Mouse (Mus musculus) CD4-positive helper T cell, adult 2 months (primary cell): ENCODE measurements around the gene H2afv.
A peak's percentile ranks its signal among the peaks of the same experiment; 100 is the strongest.

Experiments used
- DNase-seq: peaks from one replicate; pipeline ENCODE4 v3.0.0-alpha.2; 2012; ENCODE audit warnings: low read depth, missing footprints, low spot score

H2afv gene

GRCm38 (mm10) chr11:6444077-6444853 is at the start of gene H2afv:
H2afv (minus strand) TSS chr11:6444443.
- DNase-seq, result peak; percentile 99

- DNase-seq, result peak; percentile 60
These were observed 45.7 kb upstream of the H2afv start for GRCm38 (mm10) chr11:6489691-6490503.

GRCm38 (mm10) chr11:6489257-6489656 is 45.0 kb upstream of the H2afv start:
- no peak for DNase-seq

- DNase-seq, result no peak
These were observed 43.9 kb upstream of the H2afv start for GRCm38 (mm10) chr11:6488041-6488684.

GRCm38 (mm10) chr11:6487496-6487895 is 43.3 kb upstream of the H2afv start:
- DNase-seq, result no peak

- DNase-seq, result no peak
These were observed 42.7 kb upstream of the H2afv start for GRCm38 (mm10) chr11:6486916-6487315.

GRCm38 (mm10) chr11:6484244-6484959 is 40.2 kb upstream of the H2afv start:
- DNase-seq, result no peak

- no peak for DNase-seq
These were observed 38.9 kb upstream of the H2afv start for GRCm38 (mm10) chr11:6483103-6483502.

- DNase-seq, result no peak
These were observed 37.5 kb upstream of the H2afv start for GRCm38 (mm10) chr11:6481669-6482185.

GRCm38 (mm10) chr11:6480681-6481405 is 36.6 kb upstream of the H2afv start:
- no peak for DNase-seq

- no peak for DNase-seq
These were observed 35.9 kb upstream of the H2afv start for GRCm38 (mm10) chr11:6480191-6480590.

GRCm38 (mm10) chr11:6479231-6479630 is 35.0 kb upstream of the H2afv start:
- no peak for DNase-seq

GRCm38 (mm10) chr11:6477350-6477749 is 33.1 kb upstream of the H2afv start:
- no peak for DNase-seq

- no peak for DNase-seq
These were observed 32.6 kb upstream of the H2afv start for GRCm38 (mm10) chr11:6476876-6477275.

GRCm38 (mm10) chr11:6475867-6476484 is 31.7 kb upstream of the H2afv start, which contains the start of gene Purb:
Purb (minus strand) TSS chr11:6475917.
- peak; percentile 93 for DNase-seq

GRCm38 (mm10) chr11:6474874-6475731 is 30.9 kb upstream of the H2afv start:
- DNase-seq, result peak; percentile 82

- DNase-seq, result no peak
These were observed 30.1 kb upstream of the H2afv start for GRCm38 (mm10) chr11:6474381-6474780.

- no peak for DNase-seq
These were observed 27.8 kb upstream of the H2afv start for GRCm38 (mm10) chr11:6472076-6472475.

- no peak for DNase-seq
These were observed 27.2 kb upstream of the H2afv start for GRCm38 (mm10) chr11:6471493-6471892.
